Mouse (Mus musculus): Measurements from ENCODE around the gene Pkmyt1.

The Pkmyt1 gene

GRCm38 (mm10) chr17:23725999-23726757 is at the start of gene Pkmyt1:
Pkmyt1 (plus strand) TSS chr17:23726336.
- DNase-seq (ENCODE audit: low spot score), result peak; percentile 87

- DNase-seq (ENCODE audit: low spot score), result no peak
These were observed 49.6 kb upstream of the Pkmyt1 start for GRCm38 (mm10) chr17:23676473-23677031.

GRCm38 (mm10) chr17:23677236-23677679 is 48.9 kb upstream of the Pkmyt1 start, which contains the start of gene Tnfrsf12a:
Tnfrsf12a (minus strand) TSS chr17:23677468.
- DNase-seq (ENCODE audit: low spot score), result no peak

DNA sequence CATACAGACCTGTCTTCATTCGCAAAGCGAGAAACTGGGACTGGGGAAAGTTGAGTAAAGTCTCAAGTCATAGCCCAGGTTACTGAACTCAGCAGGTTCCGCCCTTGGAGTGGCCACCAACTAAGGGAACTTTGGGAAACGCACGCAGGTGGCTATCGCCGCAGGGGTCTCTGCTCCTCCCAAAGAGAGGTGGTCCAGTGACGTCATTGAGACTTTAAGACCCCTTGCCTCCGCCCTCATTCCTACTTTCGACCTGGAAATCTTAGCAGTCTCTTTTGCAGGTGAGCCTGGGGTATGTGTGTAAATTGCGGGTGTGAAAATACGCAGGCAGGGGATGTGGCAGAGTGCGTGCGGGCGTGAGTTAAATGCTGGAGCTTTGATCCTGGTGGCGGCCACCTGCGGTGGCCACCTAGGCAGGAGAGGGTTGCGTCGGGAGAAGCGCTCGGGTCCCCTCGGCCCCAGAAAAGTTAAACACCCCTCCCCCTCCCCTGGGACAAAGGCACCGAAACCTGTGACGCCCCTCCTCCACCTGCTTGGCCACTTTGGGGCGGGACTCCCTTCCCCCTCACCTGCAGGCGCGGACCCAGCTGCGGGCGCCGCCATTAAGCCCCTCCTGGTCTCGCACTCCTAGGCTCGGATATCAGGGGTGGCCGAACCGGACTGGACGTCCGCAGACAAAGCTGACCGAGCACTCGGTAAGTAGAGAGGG is 46.9 kb upstream of the Pkmyt1 start, which contains the start of gene Cldn6:
Cldn6 (plus strand) TSS at position 123 of the 709 bp plus-strand sequence.
- no peak for DNase-seq (ENCODE audit: low spot score)

DNA sequence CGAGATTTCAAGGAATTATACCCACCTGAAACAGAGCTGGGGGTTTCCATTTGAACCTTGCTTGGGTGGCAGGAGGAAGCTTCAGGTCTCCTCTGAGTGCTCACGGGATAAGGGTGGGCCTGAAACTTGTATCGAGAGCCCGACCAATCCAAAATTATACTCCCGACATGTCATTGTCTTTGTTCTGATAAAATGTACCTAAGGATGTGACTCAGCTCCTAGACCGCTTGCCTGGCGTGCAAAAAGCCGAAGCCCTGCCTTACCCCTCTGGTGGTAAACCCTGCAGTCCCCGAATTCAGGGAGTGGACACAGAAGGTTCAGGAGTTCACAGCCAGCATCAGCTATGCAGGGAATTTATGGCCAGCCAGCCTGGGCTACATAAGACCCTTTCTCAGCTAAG is 45.8 kb upstream of the Pkmyt1 start:
- DNase-seq (ENCODE audit: low spot score), result no peak

DNA sequence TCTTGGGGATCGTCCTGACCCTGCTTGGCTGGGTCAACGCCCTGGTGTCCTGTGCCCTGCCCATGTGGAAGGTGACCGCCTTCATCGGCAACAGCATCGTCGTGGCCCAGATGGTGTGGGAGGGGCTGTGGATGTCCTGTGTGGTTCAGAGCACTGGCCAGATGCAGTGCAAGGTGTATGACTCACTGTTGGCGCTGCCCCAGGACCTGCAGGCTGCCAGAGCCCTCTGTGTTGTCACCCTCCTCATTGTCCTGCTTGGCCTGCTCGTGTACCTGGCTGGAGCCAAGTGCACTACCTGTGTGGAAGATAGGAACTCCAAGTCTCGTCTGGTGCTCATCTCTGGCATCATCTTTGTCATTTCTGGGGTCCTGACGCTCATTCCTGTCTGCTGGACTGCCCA is 45.0 kb upstream of the Pkmyt1 start:
- DNase-seq (ENCODE audit: low spot score), result no peak

DNA sequence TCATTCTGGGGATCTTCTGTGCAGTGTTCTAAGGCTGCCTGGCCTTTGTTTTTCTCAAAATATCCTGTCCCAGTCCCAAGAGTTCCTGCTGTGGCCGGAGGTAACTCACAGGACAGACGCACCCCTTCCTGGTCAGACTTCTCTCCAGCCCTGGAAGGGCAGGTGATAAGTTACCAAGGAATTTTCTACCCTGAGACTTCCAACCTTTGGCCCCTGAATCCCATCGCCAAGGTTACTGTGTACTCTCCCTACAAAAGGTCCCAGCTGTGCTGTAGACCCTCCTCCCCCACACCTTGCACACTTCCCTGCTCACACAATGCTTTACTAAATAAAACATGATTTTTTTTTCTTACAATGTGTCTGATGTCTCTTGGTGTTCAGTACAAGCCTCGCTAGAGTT is 44.0 kb upstream of the Pkmyt1 start:
- no peak for DNase-seq (ENCODE audit: low spot score)

DNA sequence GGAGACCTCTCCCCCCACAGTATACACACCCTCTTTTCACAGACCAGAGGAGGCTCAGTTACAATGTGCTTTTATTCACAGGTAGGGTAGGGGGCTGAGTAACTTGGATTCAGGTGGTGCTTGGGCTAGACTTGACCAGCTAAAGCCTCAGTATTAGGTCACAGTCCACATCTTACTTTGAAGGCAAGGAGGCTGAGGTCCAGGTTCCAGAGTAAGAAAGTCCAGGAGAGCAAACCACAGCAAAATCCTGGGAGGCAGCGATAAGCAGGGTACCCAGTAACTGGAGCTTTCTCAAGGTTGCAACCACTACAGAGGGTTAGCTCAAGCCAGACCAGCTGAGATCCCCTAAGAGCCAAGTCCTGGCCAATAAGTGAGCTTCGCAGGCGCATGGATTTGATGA is 43.6 kb upstream of the Pkmyt1 start:
- no peak for DNase-seq (ENCODE audit: low spot score)

DNA sequence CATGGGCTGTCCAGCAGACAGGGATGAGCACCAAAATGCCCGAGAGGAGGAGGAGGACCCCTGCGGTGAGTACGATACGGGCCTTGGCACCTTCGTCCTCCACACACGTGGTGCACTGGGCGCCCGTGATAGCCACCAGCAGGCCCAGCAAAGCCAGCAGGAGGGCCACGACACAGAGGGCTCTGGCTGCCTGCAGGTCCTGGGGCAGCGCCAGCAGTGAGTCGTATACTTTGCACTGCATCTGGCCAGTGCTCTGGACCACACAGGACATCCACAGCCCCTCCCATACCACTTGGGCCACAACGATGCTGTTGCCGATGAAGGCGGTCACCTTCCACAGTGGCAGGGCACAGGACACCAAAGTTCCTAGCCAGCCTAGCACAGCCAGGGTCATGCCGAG is 42.9 kb upstream of the Pkmyt1 start:
- no peak for DNase-seq (ENCODE audit: low spot score)

DNA sequence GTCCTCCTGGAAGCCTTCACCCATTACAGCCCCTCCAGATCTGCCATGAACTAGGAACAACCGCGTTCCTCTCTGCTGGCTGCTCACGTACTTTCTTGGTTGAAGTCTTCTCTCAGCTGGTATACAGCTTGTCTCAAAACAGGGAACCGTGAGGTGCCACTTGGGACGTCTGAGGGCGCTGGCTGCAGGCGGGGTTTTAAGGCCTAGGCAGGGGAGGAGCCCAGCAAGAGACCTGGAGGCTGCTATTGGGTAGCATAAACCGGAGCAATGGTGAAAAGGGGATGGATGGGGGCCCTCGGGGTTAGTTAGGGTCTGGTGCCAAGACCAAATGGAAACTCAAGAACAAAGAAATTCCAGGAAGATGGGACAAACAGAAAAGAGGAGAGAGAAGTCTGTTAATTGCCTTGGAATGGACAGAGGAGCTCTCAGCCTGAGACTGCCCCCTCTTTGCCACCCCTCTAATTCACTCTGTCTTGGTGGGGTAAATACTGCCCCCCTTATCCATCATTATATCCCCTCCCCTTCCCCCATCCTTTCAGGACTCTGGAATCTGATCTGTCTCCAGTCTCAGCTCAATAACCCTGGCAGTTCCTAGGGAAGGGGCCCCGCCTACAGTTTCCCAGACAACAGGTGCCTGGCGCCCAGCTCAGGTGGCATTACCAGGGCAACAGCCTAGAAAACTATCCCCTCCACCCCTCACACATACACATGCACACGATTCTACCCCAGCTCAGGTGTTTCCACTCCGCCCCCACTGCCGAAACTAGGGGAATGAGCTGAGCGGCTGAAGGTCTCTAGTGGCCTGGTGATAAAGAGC is 42.1 kb upstream of the Pkmyt1 start, which contains the start of gene Cldn9:
Cldn9 (minus strand) TSS at position 171 of the 817 bp plus-strand sequence.
- no peak for DNase-seq (ENCODE audit: low spot score)

DNA sequence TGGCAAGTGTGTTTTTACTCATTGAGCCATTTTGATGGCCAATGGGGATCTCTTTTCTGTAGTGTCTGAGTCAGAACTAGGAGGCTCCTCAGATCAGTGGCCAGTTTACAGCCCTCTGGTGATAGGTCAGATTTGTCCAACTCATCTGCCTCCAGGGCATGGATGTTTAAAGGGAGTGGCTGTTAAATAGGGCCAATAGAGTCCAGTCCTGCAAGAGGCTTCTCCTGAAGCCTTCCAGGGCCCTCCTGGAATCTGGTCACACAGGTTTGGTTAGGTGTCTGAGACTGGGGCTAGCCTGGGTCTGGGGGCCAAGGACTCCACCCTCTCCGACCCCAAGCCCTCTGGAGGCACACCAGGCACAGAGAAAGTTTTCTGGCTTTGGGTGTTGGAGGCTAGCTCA is 31.6 kb upstream of the Pkmyt1 start:
- DNase-seq (ENCODE audit: low spot score), result no peak

GRCm38 (mm10) chr17:23695801-23696200 is 30.3 kb upstream of the Pkmyt1 start:
- no peak for DNase-seq (ENCODE audit: low spot score)

- no peak for DNase-seq (ENCODE audit: low spot score)
These were observed 26.7 kb upstream of the Pkmyt1 start for GRCm38 (mm10) chr17:23699131-23700077.

DNA sequence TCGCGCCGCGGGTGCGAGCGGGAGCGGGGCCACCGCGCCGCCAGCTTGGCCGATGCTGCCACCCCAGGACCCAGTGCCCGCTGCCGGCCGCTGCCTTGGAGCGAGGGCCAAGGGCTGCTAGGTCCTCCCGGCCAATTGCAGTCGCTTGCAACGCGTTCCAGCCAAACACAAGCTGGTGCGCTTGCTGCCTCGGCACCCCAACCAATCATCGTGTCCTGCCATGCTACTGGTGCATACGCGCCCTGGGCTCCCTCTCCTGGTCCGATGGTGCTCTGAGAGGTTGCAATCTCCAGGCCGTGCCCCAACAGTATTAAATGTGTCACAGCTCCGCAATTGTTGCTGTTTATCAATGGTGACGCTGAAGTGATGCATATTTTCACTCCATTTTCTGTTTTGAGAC is 26.1 kb upstream of the Pkmyt1 start:
- peak; percentile 89 for DNase-seq (ENCODE audit: low spot score)

- no peak for DNase-seq (ENCODE audit: low spot score)
These were observed 22.8 kb upstream of the Pkmyt1 start for GRCm38 (mm10) chr17:23703301-23703700.

- DNase-seq (ENCODE audit: low spot score), result no peak
These were observed 21.4 kb upstream of the Pkmyt1 start for GRCm38 (mm10) chr17:23704741-23705140.

- DNase-seq (ENCODE audit: low spot score), result no peak
These were observed 20.5 kb upstream of the Pkmyt1 start for GRCm38 (mm10) chr17:23705525-23706104.

DNA sequence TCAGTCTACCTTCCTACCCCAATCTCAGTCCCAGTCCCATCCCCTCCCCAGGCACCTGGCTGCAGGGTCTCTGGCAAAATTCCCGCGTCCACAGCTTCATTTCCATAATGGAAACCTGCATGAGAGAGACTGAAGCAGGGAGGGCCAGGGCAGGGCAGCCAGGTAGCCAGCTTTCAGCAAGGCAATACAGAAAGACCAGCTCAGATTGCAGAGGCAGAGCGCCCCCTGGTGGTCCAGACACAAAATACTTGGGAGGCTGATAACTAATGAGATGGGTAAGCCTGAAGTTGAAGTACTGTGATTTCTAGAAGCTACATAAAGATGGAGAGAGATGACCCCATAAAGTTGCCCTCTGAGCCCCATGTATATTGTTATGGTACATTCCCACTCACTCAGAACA is 19.9 kb upstream of the Pkmyt1 start:
- peak; percentile 59 for DNase-seq (ENCODE audit: low spot score)

DNA sequence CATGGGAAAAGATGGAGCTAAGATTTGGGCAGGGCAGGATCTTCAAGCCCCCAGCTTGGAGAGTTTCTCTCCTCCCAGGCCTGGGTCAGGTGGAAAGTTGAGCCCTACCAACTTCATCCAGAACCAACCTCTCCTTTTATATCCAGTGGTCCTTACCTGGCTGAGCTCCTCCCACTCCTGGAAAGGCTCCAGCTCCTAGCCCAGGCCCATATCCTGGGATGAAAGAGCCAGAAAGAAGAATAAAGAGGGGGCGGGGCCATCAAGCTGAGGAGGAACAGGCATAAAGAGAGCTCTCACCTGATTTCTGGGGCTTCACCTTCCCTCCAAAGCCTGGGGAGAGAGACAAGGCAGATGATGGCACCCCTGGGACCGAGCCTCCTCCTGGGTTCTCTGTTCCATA is 9.1 kb upstream of the Pkmyt1 start:
- no peak for DNase-seq (ENCODE audit: low spot score)

DNA sequence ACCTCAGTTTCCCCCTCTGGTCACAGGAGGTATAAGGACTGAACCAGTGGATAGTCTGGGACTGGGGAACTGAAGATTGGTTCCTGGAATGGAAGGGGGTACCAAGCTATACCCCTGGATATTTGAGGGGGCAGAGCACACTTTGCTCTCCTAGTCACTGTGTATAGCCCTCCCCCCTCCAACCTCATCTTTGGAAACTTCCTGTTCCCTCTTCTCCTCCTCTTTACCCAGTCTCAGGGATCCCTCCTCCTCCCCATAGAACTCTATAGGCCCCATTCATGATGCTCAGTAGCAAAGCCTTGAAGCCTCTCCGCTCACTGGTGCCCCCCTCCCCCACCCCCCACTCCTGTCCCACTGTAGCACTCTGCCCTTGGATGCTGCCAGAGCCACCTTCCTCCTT is 6.7 kb upstream of the Pkmyt1 start:
- DNase-seq (ENCODE audit: low spot score), result no peak

- DNase-seq (ENCODE audit: low spot score), result no peak
These were observed 4.2 kb upstream of the Pkmyt1 start for GRCm38 (mm10) chr17:23721886-23722285.
